Mouse (Mus musculus): ENCODE measurements around the gene Zfp740. TPM values are rescaled to one million over a fixed set of nuclear protein-coding genes. Genes with fewer than 3 reads are reported as not detected.

The Zfp740 gene
- polyA plus RNA-seq, 1 experiment, result 71.9 TPM

DNA sequence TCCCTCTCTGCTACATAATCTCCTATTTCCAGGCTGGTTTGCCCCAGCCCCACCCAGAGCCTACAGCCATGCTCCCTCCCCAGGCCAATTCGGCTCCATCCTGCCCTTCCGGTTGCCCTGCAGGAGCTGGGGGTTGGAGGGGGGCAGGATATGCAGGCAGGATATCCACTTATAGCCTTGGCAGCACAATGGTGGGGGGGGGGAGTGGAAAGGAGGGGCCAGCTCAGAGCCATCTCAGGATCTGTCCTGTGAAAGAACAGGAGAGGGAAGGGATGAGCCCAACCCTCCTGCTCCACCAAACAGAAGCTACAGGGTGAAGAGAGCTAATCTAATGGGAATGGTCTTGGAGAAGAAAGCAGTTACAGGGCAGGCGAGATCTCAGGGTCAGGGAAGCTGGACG lies 37.6 kb downstream of the Zfp740 start:
- peaks cover 4% of the 10 kb centered on the region; the same call in 1 of the 2 replicates for H3K27me3 ChIP-seq (ENCODE audit: control insufficient read depth, insufficient read depth, low read length)
- no peak overlapping the region for H3K27ac ChIP-seq (ENCODE audit: control insufficient read depth, insufficient read depth, low read length)
- no peak overlapping the region for H3K4me3 ChIP-seq (ENCODE audit: control insufficient read depth, insufficient read depth, low read length)
- no peak for DNase-seq
- WGBS, result 92% methylated on average over 4 of the region's 4 CpGs
- TF ChIP-seq POLR2A (IDR thresholded peaks at IDR 0.05; ENCODE audit: control insufficient read depth, extremely low read depth, insufficient read depth, low read length, poor library complexity) (no peak), CTCF (IDR thresholded peaks at IDR 0.05; ENCODE audit: borderline replicate concordance, control insufficient read depth, extremely low read depth, insufficient read depth, low read length, poor library complexity) (no peak)
- H3K4me1 ChIP-seq (replicated peaks; ENCODE audit: control insufficient read depth, insufficient read depth, low read length), result peaks cover 14% of the 10 kb centered on the region
- no peaks in the 10 kb centered on the region for H3K36me3 ChIP-seq (ENCODE audit: control insufficient read depth, insufficient read depth, low read length)

- Histone ChIP-seq H3K4me1 (replicated peaks; ENCODE audit: control insufficient read depth, insufficient read depth, low read length) (peaks cover 29% of the 10 kb centered on the region), H3K27ac (ENCODE audit: control insufficient read depth, insufficient read depth, low read length) (no peak overlapping the region), H3K36me3 (ENCODE audit: control insufficient read depth, insufficient read depth, low read length) (no peaks in the 10 kb centered on the region), H3K4me3 (ENCODE audit: control insufficient read depth, insufficient read depth, low read length) (no peak overlapping the region), H3K27me3 (ENCODE audit: control insufficient read depth, insufficient read depth, low read length) (peaks cover 10% of the 10 kb centered on the region; the same call in 1 of the 2 replicates)
- TF ChIP-seq CTCF (IDR thresholded peaks at IDR 0.05; ENCODE audit: borderline replicate concordance, control insufficient read depth, extremely low read depth, insufficient read depth, low read length, poor library complexity) (no peak), POLR2A (IDR thresholded peaks at IDR 0.05; ENCODE audit: control insufficient read depth, extremely low read depth, insufficient read depth, low read length, poor library complexity) (no peak)
- no peak for DNase-seq
- 88% methylated on average over 12 of the region's 12 CpGs for WGBS
Measured at GRCm38 (mm10) chr15:102242404-102243228, 39.6 kb downstream of the Zfp740 start.

DNA sequence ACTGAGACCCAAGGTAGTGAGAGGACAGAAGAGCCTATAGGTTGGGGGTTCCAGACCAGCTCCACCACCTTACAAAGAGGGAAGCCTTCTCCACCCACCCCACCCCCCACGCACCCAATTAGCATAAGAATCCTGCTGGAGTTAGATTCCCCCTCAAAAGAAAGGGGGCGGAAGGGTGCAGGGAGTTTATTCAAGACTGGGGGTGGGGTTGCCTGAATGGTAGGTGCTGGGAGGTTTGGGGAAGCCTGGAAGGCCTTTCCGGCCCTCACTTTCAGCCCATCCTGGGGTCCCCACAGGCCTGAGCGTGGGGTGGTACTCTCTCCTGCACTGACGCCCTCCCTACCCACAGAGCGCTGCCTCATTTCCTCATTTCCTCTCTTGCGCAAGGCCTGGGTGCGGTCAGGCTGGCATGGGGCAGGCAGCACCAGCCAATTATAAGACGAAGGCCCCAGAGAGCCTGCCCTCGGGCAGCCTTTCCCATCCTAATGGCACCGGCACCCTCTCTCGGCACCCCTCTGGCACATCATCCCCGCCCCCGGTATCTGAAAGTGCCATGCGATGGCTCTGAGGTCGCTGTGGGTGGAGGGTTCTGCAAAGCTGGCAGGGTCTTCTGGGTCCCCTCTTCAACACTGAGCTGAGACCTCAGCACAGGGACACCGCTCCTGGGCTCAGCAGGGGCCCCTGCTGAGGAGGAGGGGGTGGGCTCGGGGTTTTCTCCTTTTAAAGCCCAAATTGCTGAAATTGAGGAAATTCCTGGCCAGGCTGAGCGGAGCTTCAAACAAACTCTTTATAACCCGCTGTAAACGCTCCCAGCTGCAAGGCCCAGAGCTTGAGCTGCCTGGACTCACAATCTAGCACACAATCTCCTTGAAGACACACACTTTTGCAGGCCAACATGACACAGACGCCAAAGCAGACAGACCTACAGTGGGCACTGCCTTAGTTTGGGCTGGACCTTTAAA lies 40.5 kb downstream of the Zfp740 start:
- WGBS, result 10% methylated on average over 22 of the region's 22 CpGs
- Histone ChIP-seq H3K36me3 (ENCODE audit: control insufficient read depth, insufficient read depth, low read length) (no peaks in the 10 kb centered on the region), H3K4me3 (ENCODE audit: control insufficient read depth, insufficient read depth, low read length) (peak overlapping the region; percentile 16; the same call in 1 of the 2 replicates), H3K27me3 (ENCODE audit: control insufficient read depth, insufficient read depth, low read length) (peaks cover 11% of the 10 kb centered on the region; the same call in 1 of the 2 replicates), H3K4me1 (replicated peaks; ENCODE audit: control insufficient read depth, insufficient read depth, low read length) (peaks cover 33% of the 10 kb centered on the region), H3K27ac (ENCODE audit: control insufficient read depth, insufficient read depth, low read length) (no peak overlapping the region)
- no peak for TF ChIP-seq POLR2A (IDR thresholded peaks at IDR 0.05; ENCODE audit: control insufficient read depth, extremely low read depth, insufficient read depth, low read length, poor library complexity)
- no peak for DNase-seq

- no peaks in the 10 kb centered on the region for H3K36me3 ChIP-seq (ENCODE audit: control insufficient read depth, insufficient read depth, low read length)
- H3K27me3 ChIP-seq (ENCODE audit: control insufficient read depth, insufficient read depth, low read length), result peaks cover 11% of the 10 kb centered on the region; the same call in 1 of the 2 replicates
- no peak for TF ChIP-seq CTCF (IDR thresholded peaks at IDR 0.05; ENCODE audit: borderline replicate concordance, control insufficient read depth, extremely low read depth, insufficient read depth, low read length, poor library complexity)
- no peak overlapping the region for H3K4me3 ChIP-seq (ENCODE audit: control insufficient read depth, insufficient read depth, low read length)
- no peak for DNase-seq
- no peak overlapping the region for H3K27ac ChIP-seq (ENCODE audit: control insufficient read depth, insufficient read depth, low read length)
- peaks cover 36% of the 10 kb centered on the region for H3K4me1 ChIP-seq (replicated peaks; ENCODE audit: control insufficient read depth, insufficient read depth, low read length)
- 64% methylated on average over 19 of the region's 19 CpGs for WGBS
Measured at GRCm38 (mm10) chr15:102244306-102245191, 41.5 kb downstream of the Zfp740 start.

DNA sequence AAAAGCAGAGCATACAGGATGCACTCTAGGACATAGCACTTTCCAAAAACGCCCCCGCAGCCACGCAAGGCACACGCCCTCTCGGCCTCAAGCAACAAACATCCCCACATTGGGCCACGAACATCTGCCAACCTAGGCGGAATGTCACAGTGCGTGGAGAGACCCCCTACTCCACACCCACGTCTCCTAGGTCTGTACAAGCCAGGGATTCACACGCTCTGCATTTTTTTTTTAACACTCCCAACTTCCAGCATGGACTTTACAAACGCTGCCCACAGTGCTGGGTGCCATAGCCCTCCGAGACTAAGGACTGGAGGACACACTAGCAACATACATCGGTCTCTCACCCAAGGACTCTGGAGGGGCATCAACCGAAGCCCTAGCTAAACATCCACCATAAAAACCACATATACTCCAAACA lies 42.4 kb downstream of the Zfp740 start:
- H3K27ac ChIP-seq (ENCODE audit: control insufficient read depth, insufficient read depth, low read length), result peak overlapping the region; percentile 55; the same call in 1 of the 2 replicates
- H3K36me3 ChIP-seq (ENCODE audit: control insufficient read depth, insufficient read depth, low read length), result no peaks in the 10 kb centered on the region
- TF ChIP-seq POLR2A (IDR thresholded peaks at IDR 0.05; ENCODE audit: control insufficient read depth, extremely low read depth, insufficient read depth, low read length, poor library complexity) (no peak), CTCF (IDR thresholded peaks at IDR 0.05; ENCODE audit: borderline replicate concordance, control insufficient read depth, extremely low read depth, insufficient read depth, low read length, poor library complexity) (no peak)
- peak overlapping the region; percentile 55 for H3K4me3 ChIP-seq (ENCODE audit: control insufficient read depth, insufficient read depth, low read length)
- 52% methylated on average over 14 of the region's 14 CpGs for WGBS
- H3K27me3 ChIP-seq (ENCODE audit: control insufficient read depth, insufficient read depth, low read length), result peaks cover 11% of the 10 kb centered on the region; the same call in 1 of the 2 replicates
- no peak for DNase-seq
- H3K4me1 ChIP-seq (replicated peaks; ENCODE audit: control insufficient read depth, insufficient read depth, low read length), result peaks cover 36% of the 10 kb centered on the region

Data from thymus, adult 2 months (tissue).